Mouse (Mus musculus) ES-E14 (cell line): ENCODE results near the gene Cort.
"Not testable (repeated sequence)": the region's sequence is repeated elsewhere in the genome, so short reads cannot be mapped to it uniquely, and the experiment has no call there.

Source experiments
- CHD2 ChIP-seq: IDR thresholded peaks from 2 replicates; pipeline ENCODE4 v1.6.1; 2014; ENCODE audit warnings: mild to moderate bottlenecking, low read depth, low read length, inconsistent platforms
- HCFC1 ChIP-seq: IDR thresholded peaks from 2 replicates; pipeline ENCODE4 v1.6.1; 2012; ENCODE audit warnings: low read length, inconsistent platforms, borderline replicate concordance; ENCODE audit not compliant: insufficient read depth
- MAFK ChIP-seq: IDR thresholded peaks from 2 replicates; pipeline ENCODE4 v1.6.1; 2014; ENCODE audit warnings: mild to moderate bottlenecking, low read depth, low read length, inconsistent platforms; ENCODE audit not compliant: insufficient read depth
- ZC3H11A ChIP-seq: IDR thresholded peaks from 2 replicates; pipeline ENCODE4 v1.6.1; 2012; ENCODE audit warnings: low read depth, mild to moderate bottlenecking, inconsistent platforms, low read length, borderline replicate concordance
- ZNF384 ChIP-seq: IDR thresholded peaks from 2 replicates; pipeline ENCODE4 v1.6.1; 2012; ENCODE audit warnings: low read depth, low read length, inconsistent platforms

DNA sequence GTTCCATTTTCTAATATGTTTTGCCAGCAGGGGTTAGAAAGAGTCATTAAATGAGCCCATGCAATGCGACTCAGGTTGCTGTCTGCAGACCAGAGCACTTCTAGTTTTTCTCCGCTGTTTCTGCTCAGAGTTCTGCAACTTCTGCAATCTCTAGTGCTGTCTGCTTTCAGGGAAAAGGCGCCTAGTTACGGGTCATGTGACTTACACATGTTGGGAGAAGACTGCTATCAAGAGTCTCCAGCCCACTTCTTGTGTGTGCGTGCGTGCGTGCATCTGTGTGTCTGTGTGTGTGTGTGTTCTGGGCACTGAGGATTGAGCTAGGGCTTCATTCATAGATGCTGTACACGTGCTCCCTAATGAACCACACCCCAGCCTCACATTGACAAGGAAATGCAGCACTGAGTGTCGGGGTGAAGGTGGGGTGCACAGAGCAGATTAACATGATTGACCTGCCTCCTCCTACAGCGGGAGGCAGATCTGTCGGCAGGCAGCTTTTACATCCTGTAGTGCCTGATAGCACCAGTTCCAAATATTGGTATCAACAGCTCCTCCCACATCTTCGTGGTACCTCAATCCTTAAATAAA is 6.5 kb downstream of the Cort start:
- TF ChIP-seq CHD2, ZNF384, HCFC1, ZC3H11A, MAFK: not testable (repeated sequence)
